Mouse (Mus musculus) testis, postnatal 14 days (tissue): ENCODE measurements around the gene Olfm1.

Source experiments
- DNase-seq: peaks from one replicate; pipeline ENCODE4 v3.0.0; 2021; ENCODE audit warnings: low spot score

Gene Olfm1

GRCm38 (mm10) chr2:28192821-28193689, at the start of gene Olfm1:
TSS of gene Olfm1 (plus strand) at chr2:28192992.
- DNase-seq, result peak; percentile 16

- no peak for DNase-seq
Observed at GRCm38 (mm10) chr2:28143417-28144045, 49.3 kb upstream of the Olfm1 start.

- DNase-seq, result no peak
Observed at GRCm38 (mm10) chr2:28145702-28146101, 47.1 kb upstream of the Olfm1 start.

- no peak for DNase-seq
Observed at GRCm38 (mm10) chr2:28146152-28146551, 46.6 kb upstream of the Olfm1 start.

GRCm38 (mm10) chr2:28146685-28147084, 46.1 kb upstream of the Olfm1 start:
- no peak for DNase-seq

GRCm38 (mm10) chr2:28147248-28147794, 45.5 kb upstream of the Olfm1 start:
- DNase-seq, result no peak

GRCm38 (mm10) chr2:28149688-28150087, 43.1 kb upstream of the Olfm1 start:
- DNase-seq, result no peak

GRCm38 (mm10) chr2:28160568-28160967, 32.2 kb upstream of the Olfm1 start:
- DNase-seq, result no peak

- no peak for DNase-seq
Observed at GRCm38 (mm10) chr2:28165570-28165969, 27.2 kb upstream of the Olfm1 start.

GRCm38 (mm10) chr2:28169336-28169735, 23.5 kb upstream of the Olfm1 start:
- no peak for DNase-seq

- DNase-seq, result no peak
Observed at GRCm38 (mm10) chr2:28171962-28172361, 20.8 kb upstream of the Olfm1 start.

GRCm38 (mm10) chr2:28173225-28174141, 19.3 kb upstream of the Olfm1 start:
- no peak for DNase-seq

GRCm38 (mm10) chr2:28174441-28174840, 18.4 kb upstream of the Olfm1 start:
- no peak for DNase-seq

- no peak for DNase-seq
Observed at GRCm38 (mm10) chr2:28178600-28178999, 14.2 kb upstream of the Olfm1 start.

GRCm38 (mm10) chr2:28180053-28180452, 12.7 kb upstream of the Olfm1 start:
- DNase-seq, result no peak

- DNase-seq, result no peak
Observed at GRCm38 (mm10) chr2:28188398-28188944, 4.3 kb upstream of the Olfm1 start.

GRCm38 (mm10) chr2:28193690-28194087, 897 bp downstream of the Olfm1 start:
- no peak for DNase-seq

GRCm38 (mm10) chr2:28194962-28195617, 2.3 kb downstream of the Olfm1 start:
- no peak for DNase-seq

GRCm38 (mm10) chr2:28195726-28196125, 2.9 kb downstream of the Olfm1 start:
- no peak for DNase-seq

- DNase-seq, result no peak
Observed at GRCm38 (mm10) chr2:28201441-28201841, 8.6 kb downstream of the Olfm1 start.

GRCm38 (mm10) chr2:28204167-28204566, 11.4 kb downstream of the Olfm1 start:
- peak; percentile 80 for DNase-seq
